Mouse (Mus musculus) adrenal gland, postnatal 10 days (tissue): ENCODE measurements around the gene Ess2. TPM values are rescaled to one million over a fixed set of nuclear protein-coding genes. Genes with fewer than 3 reads are reported as not detected.

Source experiments
- DNase-seq: peaks from one replicate; pipeline ENCODE4 v3.0.0; 2021; ENCODE audit warnings: mixed read lengths
- total RNA-seq, 2 experiments: library from RNA; stranded (reverse); gene quantifications; 2 replicates each; pipeline ENCODE4 v1.2.3; 2021

The Ess2 gene
- total RNA-seq, 2 experiments from 2014 or later: 19.4 to 23.1 TPM

DNA sequence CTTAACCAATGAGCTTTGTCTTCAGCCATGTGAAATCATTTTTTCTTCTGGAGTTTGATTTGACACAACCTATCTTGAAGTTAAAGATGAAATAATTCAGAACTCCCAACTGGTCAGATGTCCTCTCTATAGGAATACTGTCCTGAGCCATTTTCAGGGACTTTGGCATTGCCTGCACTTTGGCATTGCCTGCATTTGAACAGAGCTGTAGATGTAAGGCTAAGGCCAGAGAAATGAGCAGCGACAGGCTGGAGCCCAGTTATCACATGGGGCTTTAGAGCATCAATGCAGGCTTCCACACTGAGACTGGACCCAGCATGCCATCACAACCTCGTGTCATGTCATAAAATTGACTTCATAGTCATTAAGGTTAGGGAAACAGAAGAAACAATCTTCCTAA, 57.9 kb downstream of the Ess2 start:
- no peak for DNase-seq

DNA sequence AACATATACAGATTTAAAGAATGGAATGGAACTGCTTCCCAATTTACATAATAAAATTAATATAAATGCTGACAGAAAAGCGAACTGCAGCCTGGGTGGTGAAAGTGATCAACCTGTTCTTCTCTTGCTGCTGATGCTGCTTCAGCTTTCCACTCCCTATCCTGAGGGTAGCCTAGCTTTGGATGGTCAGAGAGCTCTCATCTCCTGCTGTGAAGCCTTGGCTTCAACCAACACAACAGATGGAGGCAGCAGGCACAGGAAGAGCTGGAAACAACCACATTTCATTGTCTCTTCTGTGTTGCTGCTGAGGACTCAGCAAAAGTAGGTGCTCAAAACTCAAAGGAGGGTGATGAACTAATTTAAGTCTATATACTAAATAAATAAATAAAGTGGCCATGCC, 59.3 kb downstream of the Ess2 start:
- DNase-seq: no peak

- DNase-seq: no peak
Measured at GRCm38 (mm10) chr16:17851331-17851730, 59.8 kb downstream of the Ess2 start.

Other genes with a start within 250 kb of the Ess2 start
- gene Med15, start 178.5 kb downstream of the Ess2 start, total RNA-seq: 10 to 100 TPM; 42.7 to 55.3 TPM
- gene Klhl22, start 151.7 kb downstream of the Ess2 start, total RNA-seq: 10 to 100 TPM; 30.6 to 47.9 TPM
- 10 to 100 TPM; 15.0 to 16.7 TPM for gene Scarf2, start 114.1 kb downstream of the Ess2 start, total RNA-seq
- gene B830017H08Rik, start 78.2 kb downstream of the Ess2 start, total RNA-seq: not detected
- 1 to 10 TPM; 1.3 to 1.9 TPM for gene Car15, start 73.0 kb downstream of the Ess2 start, total RNA-seq
- gene Gm20518, start 19.7 kb downstream of the Ess2 start, total RNA-seq: under 1 TPM; 0.18 to 0.30 TPM
- gene Tssk1, start 17.1 kb downstream of the Ess2 start, total RNA-seq: under 1 TPM in 1 of 2 experiments, not detected in 1; 0.06 TPM
- 10 to 100 TPM; 60.6 to 63.9 TPM for gene Dgcr2, start 12.8 kb downstream of the Ess2 start, total RNA-seq
- gene Tssk2, start 12.7 kb downstream of the Ess2 start, total RNA-seq: not detected
- not detected for gene Gsc2, start 3.7 kb upstream of the Ess2 start, total RNA-seq
- gene Slc25a1, start 16.9 kb upstream of the Ess2 start, total RNA-seq: 100 to 1,000 TPM; 115 to 121 TPM
- under 1 TPM in 1 of 2 experiments, not detected in 1; 0.36 TPM for gene Vpreb2, start 69.1 kb upstream of the Ess2 start, total RNA-seq
- gene Dgcr6, start 141.5 kb upstream of the Ess2 start, total RNA-seq: 10 to 100 TPM; 57.4 to 60.9 TPM
- gene Prodh, start 178.9 kb upstream of the Ess2 start, total RNA-seq: 10 to 100 TPM; 14.9 to 16.5 TPM
- gene Rtn4r, start 216.3 kb upstream of the Ess2 start, total RNA-seq: under 1 TPM; 0.66 to 0.94 TPM